In the genomic region with DNA sequence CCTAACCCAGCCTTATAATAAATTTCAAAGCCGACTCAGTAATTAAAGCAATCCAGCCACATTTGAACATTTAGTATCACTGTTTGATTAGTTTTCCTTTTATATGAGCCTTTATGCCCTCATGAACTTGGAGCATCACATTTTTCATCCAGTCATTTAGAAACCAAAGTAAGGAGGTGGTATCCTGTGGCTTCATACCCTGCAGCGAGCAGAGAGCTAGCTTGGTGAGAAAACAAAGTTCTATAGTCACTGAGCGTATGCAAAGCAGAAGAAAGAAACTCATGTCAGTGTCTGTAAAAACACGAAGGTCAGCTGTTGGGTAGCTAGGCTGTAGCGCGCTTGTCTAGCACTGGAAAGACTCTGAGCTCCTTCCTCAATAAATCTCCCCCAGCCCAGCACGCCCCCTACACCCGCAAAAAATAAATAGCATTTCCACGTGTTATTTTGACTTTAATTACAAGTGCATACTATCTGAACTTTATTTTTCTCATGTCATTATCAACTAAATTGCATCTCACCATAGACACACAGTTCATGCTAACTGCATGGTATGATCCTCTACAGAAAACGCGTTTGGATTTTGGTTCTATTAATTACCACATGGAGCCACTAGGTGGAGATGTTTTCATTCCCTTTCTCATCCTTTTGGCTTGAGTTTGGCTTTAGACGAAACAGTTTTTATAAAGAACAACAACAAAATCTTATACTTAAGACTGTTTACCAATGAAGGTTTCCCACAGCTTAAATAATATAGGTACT, we compare ENCODE assay signal across 10 mouse cellular contexts. TPM values are rescaled to one million over a fixed set of nuclear protein-coding genes. Genes with fewer than 3 reads are reported as not detected.
DNase-seq lines count a peak whose midpoint lies in the region; ATAC-seq and TF ChIP-seq lines count a peak whose summit lies in the region.
"Had no signal": no experiment of that assay in that cellular context is flagged by ENCODE, and none has a peak within 500 bp of the region (broad histone marks: within the 10 kb centered on the region; RNA-seq: fewer than 3 reads in every experiment).

No protein-coding gene starts in this region.

- H3K27ac ChIP-seq in kidney, adult 2 months (ENCODE audit: insufficient read depth, low read depth, low read length), result no peak overlapping the region
- no peak overlapping the region for H3K27ac ChIP-seq in kidney, embryonic 15.5 days
- H3K27ac ChIP-seq in hindbrain, embryonic 15.5 days (replicated peaks), result no peak overlapping the region
- no peak overlapping the region for H3K27ac ChIP-seq in neural tube, embryonic 13.5 days (replicated peaks)
- H3K27ac ChIP-seq: embryonic facial prominence, embryonic 12.5 days; limb, embryonic 13.5 days had no signal

- H3K27me3 ChIP-seq in kidney, adult 2 months (replicated peaks; ENCODE audit: control insufficient read depth, insufficient read depth, low read length), result no peaks in the 10 kb centered on the region
- H3K27me3 ChIP-seq in kidney, embryonic 15.5 days, result no peaks in the 10 kb centered on the region; the same call in 1 of the 2 replicates
- H3K27me3 ChIP-seq in hindbrain, embryonic 15.5 days, result no peaks in the 10 kb centered on the region
- no peaks in the 10 kb centered on the region for H3K27me3 ChIP-seq in neural tube, embryonic 13.5 days
- H3K27me3 ChIP-seq: embryonic facial prominence, embryonic 12.5 days; limb, embryonic 13.5 days had no signal

- peak; percentile 65 for DNase-seq in kidney, adult 2 months
- peak; percentile 67 for DNase-seq in CD4-positive helper T cell, adult 2 months (ENCODE audit: low read depth, low spot score)
- DNase-seq in NIH3T3 (ENCODE audit: low read depth), result peak; percentile 74
- no peak for DNase-seq in spleen, postnatal 10 days (ENCODE audit: low spot score in 2 of 2)
- no peak for DNase-seq in right cerebral cortex, postnatal 36 days (ENCODE audit: low spot score in 2 of 2)

- no peak for TF ChIP-seq POLR2A in kidney, adult 2 months (IDR thresholded peaks at IDR 0.05; ENCODE audit: low read depth, low read length)

- ATAC-seq in kidney, embryonic 15.5 days (replicated peaks; ENCODE audit: low FRiP score), result no peak
- ATAC-seq in hindbrain, embryonic 15.5 days (ENCODE audit: low FRiP score, low read depth), result peak; percentile 68; the same call in 1 of the 2 replicates
- ATAC-seq in neural tube, embryonic 13.5 days (ENCODE audit: low read depth), result peak; percentile 65

- H3K36me3 ChIP-seq in kidney, adult 2 months (ENCODE audit: control insufficient read depth, insufficient read depth, low read length), result no peaks in the 10 kb centered on the region
- H3K36me3 ChIP-seq in kidney, embryonic 15.5 days, result no peaks in the 10 kb centered on the region
- H3K36me3 ChIP-seq in hindbrain, embryonic 15.5 days, result no peaks in the 10 kb centered on the region
- no peaks in the 10 kb centered on the region for H3K36me3 ChIP-seq in neural tube, embryonic 13.5 days
- H3K36me3 ChIP-seq: embryonic facial prominence, embryonic 12.5 days; limb, embryonic 13.5 days had no signal

- no peak overlapping the region for H3K4me2 ChIP-seq in kidney, embryonic 15.5 days
- H3K4me2 ChIP-seq in hindbrain, embryonic 15.5 days, result no peak overlapping the region
- no peak overlapping the region for H3K4me2 ChIP-seq in neural tube, embryonic 13.5 days
- H3K4me2 ChIP-seq: embryonic facial prominence, embryonic 12.5 days; limb, embryonic 13.5 days had no signal

- no peak overlapping the region for H3K4me3 ChIP-seq in kidney, adult 2 months (ENCODE audit: insufficient read depth, low read depth, low read length)
- no peak overlapping the region for H3K4me3 ChIP-seq in kidney, embryonic 15.5 days (replicated peaks)
- no peak overlapping the region for H3K4me3 ChIP-seq in hindbrain, embryonic 15.5 days
- no peak overlapping the region for H3K4me3 ChIP-seq in neural tube, embryonic 13.5 days
- H3K4me3 ChIP-seq: embryonic facial prominence, embryonic 12.5 days; limb, embryonic 13.5 days had no signal

- 37% methylated on average over 12 of the region's 12 CpGs for WGBS in kidney, adult 2 months
- WGBS in kidney, embryonic 15.5 days, result 35% methylated on average over 12 of the region's 12 CpGs
- 46% methylated on average over 12 of the region's 12 CpGs for WGBS in hindbrain, embryonic 15.5 days
- 42% methylated on average over 12 of the region's 12 CpGs for WGBS in neural tube, embryonic 13.5 days

- TF ChIP-seq CTCF in kidney, adult 2 months (conservative IDR thresholded peaks at IDR 0.05; ENCODE audit: insufficient read depth, insufficient read length, low read depth, low read length), result 0 out of 2 replicates have a peak, but pooled peaks have one; percentile 3

- H3K9ac ChIP-seq in kidney, embryonic 15.5 days, result no peak overlapping the region
- H3K9ac ChIP-seq in hindbrain, embryonic 15.5 days, result no peak overlapping the region
- no peak overlapping the region for H3K9ac ChIP-seq in neural tube, embryonic 13.5 days
- H3K9ac ChIP-seq: embryonic facial prominence, embryonic 12.5 days; limb, embryonic 13.5 days had no signal

- H3K4me1 ChIP-seq in kidney, adult 2 months (ENCODE audit: control insufficient read depth, insufficient read depth, low read length), result no peaks in the 10 kb centered on the region; the same call in 1 of the 2 replicates
- peaks cover 7% of the 10 kb centered on the region; the same call in 1 of the 2 replicates for H3K4me1 ChIP-seq in kidney, embryonic 15.5 days
- no peaks in the 10 kb centered on the region for H3K4me1 ChIP-seq in hindbrain, embryonic 15.5 days (replicated peaks)
- no peaks in the 10 kb centered on the region for H3K4me1 ChIP-seq in neural tube, embryonic 13.5 days (replicated peaks)

- no peaks in the 10 kb centered on the region for H3K9me3 ChIP-seq in kidney, embryonic 15.5 days (replicated peaks)
- H3K9me3 ChIP-seq in hindbrain, embryonic 15.5 days, result no peaks in the 10 kb centered on the region
- no peaks in the 10 kb centered on the region for H3K9me3 ChIP-seq in neural tube, embryonic 13.5 days
- H3K9me3 ChIP-seq: embryonic facial prominence, embryonic 12.5 days; limb, embryonic 13.5 days had no signal

RNA-seq across cellular contexts. Expression of a gene that starts 13.2 kb away (rescaled TPM):
- 39.7 and 53.7 TPM in 2 replicates for polyA plus RNA-seq in kidney, adult 2 months (2012; rRNA removed)
- polyA plus RNA-seq in kidney, embryonic 15.5 days (2015; fragmentation: Nextera tagmentation; extraction: Ambion mirVana), result 81.1 and 85.6 TPM in 2 replicates
- 115 and 117 TPM in 2 replicates for polyA plus RNA-seq in hindbrain, embryonic 15.5 days (2015; fragmentation: Nextera tagmentation; extraction: Ambion mirVana)
- polyA plus RNA-seq in neural tube, embryonic 13.5 days (2015; fragmentation: Nextera tagmentation; extraction: Ambion mirVana), result 111 and 122 TPM in 2 replicates

RNA-seq across cellular contexts. Expression of a gene that starts 46.8 kb away (rescaled TPM):
- polyA plus RNA-seq in kidney, adult 2 months (2012; rRNA removed), result 508 and 670 TPM in 2 replicates
- polyA plus RNA-seq in kidney, embryonic 15.5 days (2015; fragmentation: Nextera tagmentation; extraction: Ambion mirVana), result 718 and 798 TPM in 2 replicates
- polyA plus RNA-seq in hindbrain, embryonic 15.5 days (2015; fragmentation: Nextera tagmentation; extraction: Ambion mirVana), result 828 and 936 TPM in 2 replicates
- 881 and 912 TPM in 2 replicates for polyA plus RNA-seq in neural tube, embryonic 13.5 days (2015; fragmentation: Nextera tagmentation; extraction: Ambion mirVana)

Comparison
In these comparisons a context has a peak if more than half of its experiments do, and no peak if none do; other contexts are left out.
1. DNase-seq: peak in kidney, adult 2 months (single experiment), CD4-positive helper T cell, adult 2 months (single experiment) and NIH3T3 (single experiment); none in spleen, postnatal 10 days (0 of 2) and right cerebral cortex, postnatal 36 days (0 of 2).